Mouse (Mus musculus) neural tube, embryonic 13.5 days (tissue): ENCODE measurements around the gene Camsap1. TPM values are rescaled to one million over a fixed set of nuclear protein-coding genes. Genes with fewer than 3 reads are reported as not detected.

Source experiments
- ATAC-seq: fragments of 200-750 bp; cut with Nextera tagmentation; 2 replicates; pipeline ENCODE4 v1.8.0; 2017; ENCODE audit warnings: low read depth, mild to moderate bottlenecking, moderate TSS enrichment, moderate library complexity
- H3K27ac ChIP-seq: fragments of 300-500 bp; sonication (generic); replicated peaks from 2 replicates; pipeline ENCODE4 v1.5.1; 2015; ENCODE audit warnings: moderate library complexity, mild to moderate bottlenecking, inconsistent platforms
- H3K27me3 ChIP-seq: fragments of 300-500 bp; sonication (generic); 2 replicates; pipeline ENCODE4 v1.6.1; 2015; ENCODE audit warnings: mild to moderate bottlenecking, inconsistent platforms
- H3K36me3 ChIP-seq: fragments of 300-500 bp; sonication (generic); 2 replicates; pipeline ENCODE4 v1.6.1; 2015; ENCODE audit warnings: mild to moderate bottlenecking, inconsistent platforms
- H3K4me1 ChIP-seq: fragments of 300-500 bp; sonication (generic); replicated peaks from 2 replicates; pipeline ENCODE4 v1.6.1; 2015; ENCODE audit warnings: inconsistent platforms
- H3K4me2 ChIP-seq: fragments of 300-500 bp; sonication (generic); 2 replicates; pipeline ENCODE4 v1.6.1; 2015; ENCODE audit warnings: inconsistent platforms, mild to moderate bottlenecking, moderate library complexity
- H3K4me3 ChIP-seq: fragments of 300-500 bp; sonication (generic); 2 replicates; pipeline ENCODE4 v1.5.1; 2015; ENCODE audit warnings: mild to moderate bottlenecking, inconsistent platforms
- H3K9ac ChIP-seq: fragments of 300-500 bp; sonication (generic); 2 replicates; pipeline ENCODE4 v1.6.1; 2015; ENCODE audit warnings: moderate library complexity, mild to moderate bottlenecking, inconsistent platforms
- H3K9me3 ChIP-seq: fragments of 300-500 bp; sonication (generic); 2 replicates; pipeline ENCODE4 v1.6.1; 2016; ENCODE audit warnings: inconsistent platforms
- WGBS: fragments of 180-500 bp; shearing (Covaris S2); methylation state at CpG from one replicate; pipeline ENCODE4 v1.1.7; 2015; 5-methylcytosine and 5-hydroxymethylcytosine counted together
- polyA plus RNA-seq: library from polyadenylated mRNA; unstranded; fragments of >200 nt; fragmentation: Nextera tagmentation; extraction: Ambion mirVana; gene quantifications from 2 replicates; pipeline ENCODE4 v1.2.1, GENCODE M21; 2015

Camsap1 gene
- polyA plus RNA-seq = 55.6 and 61.4 TPM in 2 replicates

- peaks cover 47% of the 10 kb centered on the region for H3K4me1 ChIP-seq
- H3K9me3 ChIP-seq = no peaks in the 10 kb centered on the region
- H3K9ac ChIP-seq = peak within 1 kb of the TSS; percentile 99
- peak within 1 kb of the TSS; percentile 96 for H3K4me3 ChIP-seq
- ATAC-seq = peak; percentile 99
- peak within 1 kb of the TSS; percentile 97 for H3K27ac ChIP-seq
- peak within 1 kb of the TSS; percentile 90 for H3K4me2 ChIP-seq
- H3K36me3 ChIP-seq = no peaks in the 10 kb centered on the region
- under 1% methylated on average over 57 of the region's 64 CpGs for WGBS
- no peaks in the 10 kb centered on the region for H3K27me3 ChIP-seq
These were observed at the start of gene Camsap1 for GRCm38 (mm10) chr2:25983159-25983907. Gene Camsap1, minus strand, starts transcription at chr2:25983282.

GRCm38 (mm10) chr2:26030288-26030687 lies 47.2 kb upstream of the Camsap1 start:
- 0 out of 2 replicates have a peak, but pooled peaks cover 3% of the 10 kb centered on the region for H3K27me3 ChIP-seq
- H3K4me2 ChIP-seq = no peak overlapping the region
- no peak overlapping the region for H3K4me3 ChIP-seq
- no peaks in the 10 kb centered on the region for H3K9me3 ChIP-seq
- peaks cover 16% of the 10 kb centered on the region for H3K4me1 ChIP-seq
- no peaks in the 10 kb centered on the region for H3K36me3 ChIP-seq
- ATAC-seq = no peak
- no peak overlapping the region for H3K27ac ChIP-seq
- WGBS = 51% methylated on average over 3 of the region's 3 CpGs
- no peak overlapping the region for H3K9ac ChIP-seq

GRCm38 (mm10) chr2:26024138-26025075 lies 41.3 kb upstream of the Camsap1 start:
- H3K9me3 ChIP-seq = no peaks in the 10 kb centered on the region
- no peak overlapping the region for H3K9ac ChIP-seq
- H3K4me1 ChIP-seq = peaks cover 17% of the 10 kb centered on the region
- no peak overlapping the region for H3K27ac ChIP-seq
- H3K27me3 ChIP-seq = no peaks in the 10 kb centered on the region
- no peaks in the 10 kb centered on the region for H3K36me3 ChIP-seq
- no peak overlapping the region for H3K4me3 ChIP-seq
- no peak overlapping the region for H3K4me2 ChIP-seq
- 32% methylated on average over 4 of the region's 4 CpGs for WGBS
- no peak for ATAC-seq

GRCm38 (mm10) chr2:26022626-26023025 lies 39.5 kb upstream of the Camsap1 start:
- no peak for ATAC-seq
- 81% methylated on average over 1 of the region's 1 CpGs for WGBS
- Histone ChIP-seq H3K4me3 (no peak overlapping the region), H3K9ac (no peak overlapping the region), H3K4me1 (peaks cover 32% of the 10 kb centered on the region), H3K27me3 (no peaks in the 10 kb centered on the region), H3K9me3 (no peaks in the 10 kb centered on the region), H3K4me2 (no peak overlapping the region), H3K36me3 (no peaks in the 10 kb centered on the region), H3K27ac (no peak overlapping the region)

GRCm38 (mm10) chr2:26022258-26022565 lies 39.1 kb upstream of the Camsap1 start:
- Histone ChIP-seq H3K4me2 (peak overlapping the region; percentile 97), H3K9ac (no peak overlapping the region), H3K9me3 (no peaks in the 10 kb centered on the region), H3K27me3 (no peaks in the 10 kb centered on the region), H3K4me3 (peak overlapping the region; percentile 87), H3K27ac (no peak overlapping the region), H3K4me1 (peaks cover 36% of the 10 kb centered on the region), H3K36me3 (no peaks in the 10 kb centered on the region)
- ATAC-seq = peak; percentile 24; the same call in 1 of the 2 replicates
- 85% methylated on average over 8 of the region's 8 CpGs for WGBS

GRCm38 (mm10) chr2:26021561-26022257 lies 38.6 kb upstream of the Camsap1 start, which contains the start of gene Ubac1:
Gene Ubac1, minus strand, starts transcription at chr2:26021747.
- ATAC-seq = peak; percentile 93
- peak within 1 kb of the TSS; percentile 97 for H3K4me2 ChIP-seq
- peak within 1 kb of the TSS; percentile 87 for H3K4me3 ChIP-seq
- peak within 1 kb of the TSS; percentile 88 for H3K9ac ChIP-seq
- no peaks in the 10 kb centered on the region for H3K36me3 ChIP-seq
- H3K4me1 ChIP-seq = peaks cover 39% of the 10 kb centered on the region
- H3K27me3 ChIP-seq = no peaks in the 10 kb centered on the region
- WGBS = 7% methylated on average over 49 of the region's 50 CpGs
- no peaks in the 10 kb centered on the region for H3K9me3 ChIP-seq
- peak within 1 kb of the TSS; percentile 89 for H3K27ac ChIP-seq

- peak overlapping the region; percentile 97 for H3K4me2 ChIP-seq
- no peaks in the 10 kb centered on the region for H3K27me3 ChIP-seq
- 2% methylated on average over 38 of the region's 38 CpGs for WGBS
- H3K36me3 ChIP-seq = peaks cover 3% of the 10 kb centered on the region; the same call in 1 of the 2 replicates
- peaks cover 39% of the 10 kb centered on the region for H3K4me1 ChIP-seq
- peak overlapping the region; percentile 87 for H3K4me3 ChIP-seq
- no peaks in the 10 kb centered on the region for H3K9me3 ChIP-seq
- peak; percentile 52 for ATAC-seq
- H3K9ac ChIP-seq = peak overlapping the region; percentile 88
- H3K27ac ChIP-seq = peak overlapping the region; percentile 89
These were observed 37.9 kb upstream of the Camsap1 start for GRCm38 (mm10) chr2:26020714-26021560.

GRCm38 (mm10) chr2:26019923-26020322 lies 36.8 kb upstream of the Camsap1 start:
- Histone ChIP-seq H3K4me3 (peak overlapping the region; percentile 87), H3K4me2 (peak overlapping the region; percentile 97), H3K27ac (no peak overlapping the region), H3K9me3 (no peaks in the 10 kb centered on the region), H3K36me3 (peaks cover 13% of the 10 kb centered on the region), H3K9ac (peak overlapping the region; percentile 88), H3K27me3 (no peaks in the 10 kb centered on the region), H3K4me1 (peaks cover 39% of the 10 kb centered on the region)
- 83% methylated on average over 3 of the region's 3 CpGs for WGBS
- ATAC-seq = no peak

GRCm38 (mm10) chr2:26017326-26017725 lies 34.2 kb upstream of the Camsap1 start:
- Histone ChIP-seq H3K27ac (no peak overlapping the region), H3K36me3 (peaks cover 39% of the 10 kb centered on the region), H3K9ac (no peak overlapping the region; the same call in 1 of the 2 replicates), H3K9me3 (no peaks in the 10 kb centered on the region), H3K4me1 (peaks cover 39% of the 10 kb centered on the region), H3K27me3 (no peaks in the 10 kb centered on the region), H3K4me3 (no peak overlapping the region), H3K4me2 (no peak overlapping the region)
- ATAC-seq = no peak
- 75% methylated on average over 4 of the region's 4 CpGs for WGBS

GRCm38 (mm10) chr2:26013674-26014073 lies 30.6 kb upstream of the Camsap1 start:
- H3K36me3 ChIP-seq = peaks cover 76% of the 10 kb centered on the region
- H3K9me3 ChIP-seq = no peaks in the 10 kb centered on the region
- no peak overlapping the region for H3K9ac ChIP-seq
- no peak overlapping the region for H3K4me2 ChIP-seq
- no peak overlapping the region for H3K4me3 ChIP-seq
- H3K27ac ChIP-seq = no peak overlapping the region
- H3K27me3 ChIP-seq = no peaks in the 10 kb centered on the region
- H3K4me1 ChIP-seq = peaks cover 17% of the 10 kb centered on the region
- WGBS = 96% methylated on average over 3 of the region's 3 CpGs
- no peak for ATAC-seq

- H3K4me1 ChIP-seq = no peaks in the 10 kb centered on the region
- no peak for ATAC-seq
- H3K4me3 ChIP-seq = no peak overlapping the region
- H3K36me3 ChIP-seq = peaks cover 98% of the 10 kb centered on the region
- 71% methylated on average over 1 of the region's 1 CpGs for WGBS
- no peaks in the 10 kb centered on the region for H3K9me3 ChIP-seq
- no peak overlapping the region for H3K4me2 ChIP-seq
- no peak overlapping the region for H3K27ac ChIP-seq
- H3K9ac ChIP-seq = no peak overlapping the region
- no peaks in the 10 kb centered on the region for H3K27me3 ChIP-seq
These were observed 28.3 kb upstream of the Camsap1 start for GRCm38 (mm10) chr2:26011420-26011819.
